Mouse (Mus musculus) liver, embryonic 14.5 days (tissue): ENCODE results near the gene Hoxa3. TPM values are rescaled to one million over a fixed set of nuclear protein-coding genes. Genes with fewer than 3 reads are reported as not detected.
A peak's percentile ranks its signal among the peaks of the same experiment; 100 is the strongest.

Source experiments
- ATAC-seq: fragments of 200-750 bp; cut with Nextera tagmentation; 2 replicates; pipeline ENCODE4 v1.8.0; 2017; ENCODE audit warnings: moderate number of reproducible peaks, mild to moderate bottlenecking, moderate library complexity; ENCODE audit not compliant: insufficient read depth
- DNase-seq, 3 experiments: peaks; one replicate each; pipeline ENCODE4 v3.0.0-alpha.2; 2012 to 2013; ENCODE audit warnings: low read depth in 3 of 3, low spot score in 3 of 3
- H3K27ac ChIP-seq: fragments of 300-500 bp; sonication (generic); 2 replicates; pipeline ENCODE4 v1.5.1; 2014; ENCODE audit warnings: moderate library complexity, mild to moderate bottlenecking, control low read depth, inconsistent platforms
- H3K27me3 ChIP-seq: fragments of 300-500 bp; sonication (generic); 2 replicates; pipeline ENCODE4 v1.6.1; 2014; ENCODE audit warnings: mild to moderate bottlenecking, low read length, moderate library complexity; ENCODE audit not compliant: control insufficient read depth, insufficient read depth
- H3K36me3 ChIP-seq: fragments of 300-500 bp; sonication (generic); replicated peaks from 2 replicates; pipeline ENCODE4 v1.6.1; 2014; ENCODE audit warnings: low read depth; ENCODE audit not compliant: control insufficient read depth, insufficient read depth
- H3K4me1 ChIP-seq, 2 experiments: fragments of 200-500 bp in 1 of 2; fragments of 300-500 bp in 1 of 2; sonication (generic) in 1 of 2; replicated peaks; 2 replicates each; pipeline ENCODE4 v1.6.1; 2012 to 2014; ENCODE audit warnings: antibody characterized with exemption in 1 of 2, inconsistent platforms in 1 of 2, low read length in 1 of 2; ENCODE audit not compliant: control insufficient read depth in 2 of 2, insufficient read depth in 2 of 2
- H3K4me2 ChIP-seq: fragments of 300-500 bp; sonication (generic); 2 replicates; pipeline ENCODE4 v1.6.1; 2014; ENCODE audit warnings: low read depth, mild to moderate bottlenecking, control low read depth, moderate library complexity
- H3K4me3 ChIP-seq, 2 experiments: fragments of 200-500 bp in 1 of 2; fragments of 300-500 bp in 1 of 2; sonication (generic) in 1 of 2; 2 replicates each; pipeline ENCODE4 v1.5.1; 2012 to 2014; ENCODE audit warnings: low read depth in 2 of 2, low read length in 2 of 2, mild to moderate bottlenecking in 2 of 2, control low read depth in 1 of 2, inconsistent platforms in 1 of 2, moderate library complexity in 1 of 2; ENCODE audit not compliant: insufficient read depth in 1 of 2
- H3K9ac ChIP-seq: fragments of 300-500 bp; sonication (generic); replicated peaks from 2 replicates; pipeline ENCODE4 v1.6.1; 2014; ENCODE audit warnings: mild to moderate bottlenecking, control low read depth, moderate library complexity
- H3K9me3 ChIP-seq: fragments of 300-500 bp; sonication (generic); 2 replicates; pipeline ENCODE4 v1.6.1; 2016; ENCODE audit warnings: low read length, mixed read lengths; ENCODE audit not compliant: control insufficient read depth
- CTCF ChIP-seq: IDR thresholded peaks from 2 replicates; pipeline ENCODE4 v1.5.1; 2016; ENCODE audit warnings: antibody characterized with exemption, low read depth, control low read depth
- EP300 ChIP-seq: IDR thresholded peaks from 2 replicates; pipeline ENCODE4 v1.6.1; 2016; ENCODE audit warnings: antibody characterized with exemption, low read depth
- WGBS: fragments of 180-500 bp; shearing (Covaris S2); extraction: QIAGEN DNeasy Blood & Tissue Kit; methylation state at CpG from one replicate; pipeline ENCODE4 v1.1.7; 2014; ENCODE audit not compliant: insufficient replicate concordance; 5-methylcytosine and 5-hydroxymethylcytosine counted together
- polyA plus RNA-seq, 2 experiments: library from polyadenylated mRNA; depleted of rRNA in 1 of 2; stranded (reverse) in 1 of 2; unstranded in 1 of 2; fragments of >200 nt; fragmentation: Nextera tagmentation in 1 of 2; extraction: Ambion mirVana in 1 of 2; gene quantifications; 2 replicates each; pipeline versions ENCODE4 v1.2.1 to v1.2.3; 2012 to 2014

Hoxa3 gene
- polyA plus RNA-seq, 2 experiments, result 0.13 to 0.37 TPM

- peaks cover 97% of the 10 kb centered on the region for H3K27me3 ChIP-seq
Measured at GRCm38 (mm10) chr6:52228475-52229465, 15.6 kb upstream of the Hoxa3 start.

GRCm38 (mm10) chr6:52227470-52228222, 14.5 kb upstream of the Hoxa3 start:
- no peak overlapping the region for H3K4me3 ChIP-seq
- ATAC-seq (no peak), DNase-seq (no peak)
- H3K27ac ChIP-seq, result no peak overlapping the region
- peaks cover 97% of the 10 kb centered on the region for H3K27me3 ChIP-seq
- no peaks in the 10 kb centered on the region for H3K36me3 ChIP-seq
- no peak overlapping the region for H3K9ac ChIP-seq
- TF ChIP-seq EP300 (no peak), CTCF (no peak)
- H3K4me1 ChIP-seq, result no peaks in the 10 kb centered on the region
- 21% methylated on average over 11 of the region's 11 CpGs for WGBS
- H3K4me2 ChIP-seq, result no peak overlapping the region
- no peaks in the 10 kb centered on the region for H3K9me3 ChIP-seq

More at GRCm38 (mm10) chr6:52228475-52229465, 15.6 kb upstream of the Hoxa3 start:
- H3K27ac ChIP-seq, result no peak overlapping the region
- H3K4me2 ChIP-seq, result no peak overlapping the region
- no peaks in the 10 kb centered on the region for H3K9me3 ChIP-seq
- no peak overlapping the region for H3K9ac ChIP-seq
- 2% methylated on average over 38 of the region's 38 CpGs for WGBS
- H3K36me3 ChIP-seq, result no peaks in the 10 kb centered on the region
- TF ChIP-seq CTCF (no peak), EP300 (no peak)
- H3K4me3 ChIP-seq, result no peak overlapping the region
- no peak for DNase-seq
- no peaks in the 10 kb centered on the region for H3K4me1 ChIP-seq
- no peak for ATAC-seq

GRCm38 (mm10) chr6:52226569-52227257, 13.6 kb upstream of the Hoxa3 start:
- 9% methylated on average over 26 of the region's 26 CpGs for WGBS
- no peak overlapping the region for H3K4me2 ChIP-seq
- no peaks in the 10 kb centered on the region for H3K36me3 ChIP-seq
- no peaks in the 10 kb centered on the region for H3K9me3 ChIP-seq
- DNase-seq (no peak), ATAC-seq (no peak)
- H3K4me1 ChIP-seq, result no peaks in the 10 kb centered on the region
- H3K4me3 ChIP-seq, result no peak overlapping the region
- no peak overlapping the region for H3K9ac ChIP-seq
- H3K27ac ChIP-seq, result no peak overlapping the region
- peaks cover 97% of the 10 kb centered on the region for H3K27me3 ChIP-seq
- TF ChIP-seq CTCF (no peak), EP300 (no peak)

GRCm38 (mm10) chr6:52225612-52226568, 12.8 kb upstream of the Hoxa3 start:
- 2% methylated on average over 66 of the region's 69 CpGs for WGBS
- Histone ChIP-seq H3K4me2 (0 out of 2 replicates have a peak overlapping the region, but pooled peaks have one; percentile 6), H3K27ac (no peak overlapping the region), H3K27me3 (peaks cover 98% of the 10 kb centered on the region), H3K9ac (no peak overlapping the region), H3K4me3 (peak overlapping the region in 1 of 2 experiments; percentile 8; a peak in 1 of 4 replicates), H3K4me1 (no peaks in the 10 kb centered on the region), H3K36me3 (no peaks in the 10 kb centered on the region), H3K9me3 (no peaks in the 10 kb centered on the region)
- ATAC-seq, result no peak
- TF ChIP-seq EP300, result no peak
- no peak for TF ChIP-seq CTCF
- DNase-seq, result no peak
